Mouse (Mus musculus) heart, adult 2 months (tissue): ENCODE results near the gene Capn5.

Experiments
- CTCF ChIP-seq: fragments of 200-600 bp; IDR thresholded peaks from 2 replicates; pipeline ENCODE4 v1.8.1; 2022; ENCODE audit warnings: antibody characterized with exemption, mild to moderate bottlenecking, moderate library complexity
- EP300 ChIP-seq: fragments of 200-500 bp; IDR thresholded peaks from 2 replicates; pipeline ENCODE4 v1.6.1; 2011; ENCODE audit warnings: low read depth, low read length, control low read depth; ENCODE audit not compliant: insufficient read depth
- POLR2A ChIP-seq: fragments of 200-500 bp; IDR thresholded peaks from 2 replicates; pipeline ENCODE4 v1.6.1; 2011; ENCODE audit warnings: mild to moderate bottlenecking, low read depth, low read length, control low read depth; ENCODE audit not compliant: insufficient read depth

GRCm38 (mm10) chr7:98191571-98192250 is 13.6 kb upstream of the Capn5 start:
- peak; percentile 67 for TF ChIP-seq CTCF
- no peak for TF ChIP-seq POLR2A
- TF ChIP-seq EP300: no peak
